Mouse (Mus musculus): ENCODE results near the gene Plpp3. TPM values are rescaled to one million over a fixed set of nuclear protein-coding genes. Genes with fewer than 3 reads are reported as not detected.

The Plpp3 gene
- polyA plus RNA-seq, 1 experiment from 2014 or later = 57.7 TPM

- H3K4me2 ChIP-seq (replicated peaks) = 0 out of 2 replicates have a peak overlapping the region, but pooled peaks have one; percentile 1
- no peak overlapping the region for H3K27ac ChIP-seq
- H3K36me3 ChIP-seq = no peaks in the 10 kb centered on the region
- no peak overlapping the region for H3K4me3 ChIP-seq
- 61% methylated on average over 6 of the region's 6 CpGs for WGBS
- peaks cover 25% of the 10 kb centered on the region for H3K4me1 ChIP-seq
- no peaks in the 10 kb centered on the region for H3K27me3 ChIP-seq (replicated peaks)
- ATAC-seq (ENCODE audit: low FRiP score, low read depth) = no peak
- H3K9me3 ChIP-seq = no peaks in the 10 kb centered on the region
- H3K9ac ChIP-seq = no peak overlapping the region
These were observed 4.9 kb downstream of the Plpp3 start for GRCm38 (mm10) chr4:105162014-105162413.

GRCm38 (mm10) chr4:105162676-105163075 is 5.5 kb downstream of the Plpp3 start:
- Histone ChIP-seq H3K27ac (no peak overlapping the region), H3K4me1 (peaks cover 27% of the 10 kb centered on the region), H3K9me3 (no peaks in the 10 kb centered on the region), H3K27me3 (replicated peaks) (no peaks in the 10 kb centered on the region), H3K36me3 (no peaks in the 10 kb centered on the region), H3K4me3 (no peak overlapping the region), H3K4me2 (replicated peaks) (no peak overlapping the region), H3K9ac (no peak overlapping the region)
- ATAC-seq (ENCODE audit: low FRiP score, low read depth) = no peak
- 62% methylated on average over 2 of the region's 2 CpGs for WGBS

- no peaks in the 10 kb centered on the region for H3K36me3 ChIP-seq
- H3K9ac ChIP-seq = no peak overlapping the region
- ATAC-seq (ENCODE audit: low FRiP score, low read depth) = no peak
- no peak overlapping the region for H3K4me3 ChIP-seq
- WGBS = 72% methylated on average over 4 of the region's 4 CpGs
- no peak overlapping the region for H3K4me2 ChIP-seq (replicated peaks)
- no peaks in the 10 kb centered on the region for H3K27me3 ChIP-seq (replicated peaks)
- H3K9me3 ChIP-seq = no peaks in the 10 kb centered on the region
- H3K4me1 ChIP-seq = peaks cover 39% of the 10 kb centered on the region
- no peak overlapping the region for H3K27ac ChIP-seq
These were observed 6.8 kb downstream of the Plpp3 start for GRCm38 (mm10) chr4:105163981-105164411.

- no peak overlapping the region for H3K9ac ChIP-seq
- no peaks in the 10 kb centered on the region for H3K9me3 ChIP-seq
- no peak overlapping the region for H3K4me3 ChIP-seq
- no peaks in the 10 kb centered on the region for H3K27me3 ChIP-seq (replicated peaks)
- no peaks in the 10 kb centered on the region for H3K36me3 ChIP-seq
- peaks cover 44% of the 10 kb centered on the region for H3K4me1 ChIP-seq
- H3K4me2 ChIP-seq (replicated peaks) = no peak overlapping the region
- whole genome bisulfite sequencing = 91% methylated on average over 6 of the region's 6 CpGs
- no peak for ATAC-seq (ENCODE audit: low FRiP score, low read depth)
- no peak overlapping the region for H3K27ac ChIP-seq
These were observed 7.8 kb downstream of the Plpp3 start for GRCm38 (mm10) chr4:105164952-105165351.

GRCm38 (mm10) chr4:105169093-105169571 is 12.0 kb downstream of the Plpp3 start:
- H3K9me3 ChIP-seq = no peaks in the 10 kb centered on the region
- H3K27ac ChIP-seq = peak overlapping the region; percentile 70
- H3K36me3 ChIP-seq = no peaks in the 10 kb centered on the region
- H3K4me2 ChIP-seq (replicated peaks) = peak overlapping the region; percentile 32
- peaks cover 36% of the 10 kb centered on the region for H3K4me1 ChIP-seq
- peak; percentile 14; the same call in 1 of the 2 replicates for ATAC-seq (ENCODE audit: low FRiP score, low read depth)
- no peaks in the 10 kb centered on the region for H3K27me3 ChIP-seq (replicated peaks)
- no peak overlapping the region for H3K9ac ChIP-seq
- WGBS = 22% methylated on average over 7 of the region's 7 CpGs
- no peak overlapping the region for H3K4me3 ChIP-seq

- H3K4me1 ChIP-seq = peaks cover 36% of the 10 kb centered on the region
- no peak overlapping the region for H3K9ac ChIP-seq
- no peaks in the 10 kb centered on the region for H3K36me3 ChIP-seq
- WGBS = 29% methylated on average over 16 of the region's 16 CpGs
- no peaks in the 10 kb centered on the region for H3K9me3 ChIP-seq
- peak; percentile 71 for ATAC-seq (ENCODE audit: low FRiP score, low read depth)
- peak overlapping the region; percentile 45 for H3K4me2 ChIP-seq (replicated peaks)
- H3K4me3 ChIP-seq = no peak overlapping the region
- no peaks in the 10 kb centered on the region for H3K27me3 ChIP-seq (replicated peaks)
- H3K27ac ChIP-seq = peak overlapping the region; percentile 70
These were observed 13.0 kb downstream of the Plpp3 start for GRCm38 (mm10) chr4:105169826-105170810.

- ATAC-seq (ENCODE audit: low FRiP score, low read depth) = peak; percentile 87
- Histone ChIP-seq H3K27me3 (replicated peaks) (no peaks in the 10 kb centered on the region), H3K36me3 (no peaks in the 10 kb centered on the region), H3K4me3 (no peak overlapping the region), H3K4me2 (replicated peaks) (peak overlapping the region; percentile 45), H3K9ac (no peak overlapping the region), H3K4me1 (peaks cover 42% of the 10 kb centered on the region), H3K27ac (peak overlapping the region; percentile 70), H3K9me3 (no peaks in the 10 kb centered on the region)
- WGBS = 19% methylated on average over 9 of the region's 9 CpGs
These were observed 13.8 kb downstream of the Plpp3 start for GRCm38 (mm10) chr4:105170811-105171401.

- Histone ChIP-seq H3K4me2 (replicated peaks) (peak overlapping the region; percentile 45), H3K4me3 (no peak overlapping the region), H3K4me1 (peaks cover 42% of the 10 kb centered on the region), H3K27ac (peak overlapping the region; percentile 70), H3K36me3 (no peaks in the 10 kb centered on the region), H3K27me3 (replicated peaks) (no peaks in the 10 kb centered on the region), H3K9me3 (no peaks in the 10 kb centered on the region), H3K9ac (no peak overlapping the region)
- ATAC-seq (ENCODE audit: low FRiP score, low read depth) = no peak
- whole genome bisulfite sequencing = 57% methylated on average over 3 of the region's 3 CpGs
These were observed 14.3 kb downstream of the Plpp3 start for GRCm38 (mm10) chr4:105171432-105171831.

- H3K27me3 ChIP-seq (replicated peaks) = no peaks in the 10 kb centered on the region
- ATAC-seq (ENCODE audit: low FRiP score, low read depth) = no peak
- 90% methylated on average over 4 of the region's 4 CpGs for WGBS
- no peak overlapping the region for H3K27ac ChIP-seq
- no peak overlapping the region for H3K4me3 ChIP-seq
- no peak overlapping the region for H3K9ac ChIP-seq
- no peaks in the 10 kb centered on the region for H3K36me3 ChIP-seq
- no peaks in the 10 kb centered on the region for H3K9me3 ChIP-seq
- H3K4me2 ChIP-seq (replicated peaks) = no peak overlapping the region
- peaks cover 37% of the 10 kb centered on the region for H3K4me1 ChIP-seq
These were observed 17.6 kb downstream of the Plpp3 start for GRCm38 (mm10) chr4:105174778-105175177.

- Histone ChIP-seq H3K36me3 (no peaks in the 10 kb centered on the region), H3K9me3 (no peaks in the 10 kb centered on the region), H3K9ac (no peak overlapping the region), H3K27ac (no peak overlapping the region), H3K4me1 (peaks cover 37% of the 10 kb centered on the region), H3K4me3 (no peak overlapping the region), H3K27me3 (replicated peaks) (no peaks in the 10 kb centered on the region), H3K4me2 (replicated peaks) (no peak overlapping the region)
- no peak for ATAC-seq (ENCODE audit: low FRiP score, low read depth)
- WGBS = 70% methylated on average over 16 of the region's 16 CpGs
These were observed 18.3 kb downstream of the Plpp3 start for GRCm38 (mm10) chr4:105175255-105176035.

- Histone ChIP-seq H3K27ac (peak overlapping the region; percentile 68), H3K9ac (peak overlapping the region; percentile 17; the same call in 1 of the 2 replicates), H3K36me3 (no peaks in the 10 kb centered on the region), H3K4me2 (replicated peaks) (peak overlapping the region; percentile 48), H3K4me3 (no peak overlapping the region), H3K9me3 (no peaks in the 10 kb centered on the region), H3K27me3 (replicated peaks) (no peaks in the 10 kb centered on the region), H3K4me1 (peaks cover 44% of the 10 kb centered on the region)
- ATAC-seq (ENCODE audit: low FRiP score, low read depth) = peak; percentile 92
- WGBS = 24% methylated on average over 16 of the region's 16 CpGs
These were observed 24.0 kb downstream of the Plpp3 start for GRCm38 (mm10) chr4:105181014-105181658.
